Mouse (Mus musculus): ENCODE measurements around the gene Fam126a.

DNA sequence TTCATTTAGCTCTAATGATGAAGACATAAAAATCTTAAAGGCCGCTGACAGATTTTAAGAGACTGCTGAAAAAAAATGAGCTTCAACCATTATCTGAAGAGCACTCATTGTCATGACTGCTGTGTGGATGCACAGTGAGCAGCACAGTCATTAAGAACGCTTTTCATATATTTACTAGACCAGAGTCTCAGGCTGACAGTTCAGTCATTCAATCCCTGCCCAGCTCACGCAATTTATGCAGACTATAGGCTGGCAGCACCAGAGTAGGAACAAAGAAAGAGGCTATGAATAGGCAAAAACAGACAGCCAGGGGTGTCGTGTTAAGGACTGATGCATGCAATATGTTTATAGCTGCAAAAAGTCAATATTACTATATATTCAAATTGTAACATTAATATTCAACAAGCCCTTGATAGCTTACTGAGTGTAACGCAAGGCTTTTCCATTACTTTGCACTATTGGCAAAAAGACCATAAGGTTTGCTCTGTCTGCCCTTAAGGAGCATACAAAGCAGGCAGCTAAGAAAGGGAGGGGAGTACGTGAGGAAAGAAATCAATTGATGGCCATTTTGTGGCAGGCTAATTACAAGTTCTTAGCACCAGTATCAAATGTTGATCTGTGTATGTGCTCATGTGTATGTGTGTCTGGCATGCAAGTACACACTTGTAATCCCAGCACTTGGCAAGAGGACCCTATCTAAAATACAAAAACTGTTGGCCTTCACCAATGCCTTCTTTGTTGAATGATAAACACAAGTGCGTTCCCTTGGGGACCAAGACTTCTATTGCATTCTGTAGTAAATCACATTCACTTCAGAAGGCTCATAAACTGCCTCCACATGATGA is 10.9 kb downstream of the Fam126a start:
- TF ChIP-seq POLR2A (IDR thresholded peaks at IDR 0.05; ENCODE audit: borderline replicate concordance, extremely low read depth, insufficient read depth, insufficient read length, poor library complexity, severe bottlenecking) (no peak), CTCF (IDR thresholded peaks at IDR 0.05; ENCODE audit: borderline replicate concordance, extremely low read depth, insufficient read depth, insufficient read length) (no peak)
